Mouse (Mus musculus): ENCODE data around the gene Pdzd8.

- TF ChIP-seq CTCF (IDR thresholded peaks at IDR 0.05; ENCODE audit: low read depth, low read length) (no peak), POLR2A (IDR thresholded peaks at IDR 0.05; ENCODE audit: borderline replicate concordance, low read depth, low read length) (no peak)
Observed at GRCm38 (mm10) chr19:59339908-59340307, 5.7 kb downstream of the Pdzd8 start.

Data from bone marrow macrophage, adult 2 months (primary cell).